Mouse (Mus musculus) liver, embryonic 14.5 days (tissue): Measurements from ENCODE around the gene Tac2.

ENCODE experiments used
- CTCF ChIP-seq: IDR thresholded peaks from 2 replicates; pipeline ENCODE4 v1.5.1; 2016; ENCODE audit warnings: antibody characterized with exemption, low read depth, control low read depth
- EP300 ChIP-seq: IDR thresholded peaks from 2 replicates; pipeline ENCODE4 v1.6.1; 2016; ENCODE audit warnings: antibody characterized with exemption, low read depth

GRCm38 (mm10) chr10:127755770-127756468, 31.6 kb downstream of the Tac2 start:
- TF ChIP-seq CTCF = no peak
- TF ChIP-seq EP300 = no peak
